12 mouse cellular contexts compared by ENCODE assay signal in the genomic region with DNA sequence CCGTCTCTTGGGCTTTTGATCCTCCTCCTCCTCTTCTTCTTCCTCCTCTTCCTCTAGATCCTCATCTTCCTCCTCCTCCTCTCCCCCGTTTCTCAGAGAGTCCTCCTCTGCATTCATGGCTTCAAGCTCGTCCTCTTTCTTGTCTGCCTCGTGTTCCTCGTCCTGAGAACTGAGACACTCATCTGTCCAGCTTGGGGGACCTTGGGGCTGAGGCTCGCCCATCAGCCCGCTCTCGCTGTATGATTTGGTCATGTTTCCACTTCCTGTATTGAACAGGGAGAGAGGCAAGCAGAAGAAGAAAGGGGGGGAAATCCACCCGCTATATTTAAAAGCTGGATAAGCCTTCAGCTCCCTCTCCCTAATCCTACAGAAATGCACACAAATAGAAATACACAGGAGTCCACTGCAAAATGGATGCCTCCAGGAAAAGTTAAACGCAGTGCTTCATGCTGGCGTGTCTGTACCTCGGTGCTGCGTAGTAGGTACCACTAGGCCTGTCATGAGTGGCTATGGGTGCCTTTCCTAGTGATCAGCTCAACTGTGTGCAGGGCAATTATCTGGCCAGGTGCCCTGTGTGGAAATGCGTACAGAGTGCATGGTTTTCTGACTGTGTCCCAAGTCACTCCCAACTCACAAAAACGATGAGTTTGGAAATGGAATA. TPM values are rescaled to one million over a fixed set of nuclear protein-coding genes. Genes with fewer than 3 reads are reported as not detected.
DNase-seq lines count a peak whose midpoint lies in the region; ATAC-seq and TF ChIP-seq lines count a peak whose summit lies in the region.
"Had no signal": no experiment of that assay in that cellular context is flagged by ENCODE, and none has a peak within 500 bp of the region (broad histone marks: within the 10 kb centered on the region; RNA-seq: fewer than 3 reads in every experiment).

No protein-coding gene starts in this region.

- ATAC-seq in forebrain, embryonic 14.5 days: no peak
- no peak for ATAC-seq in midbrain, embryonic 12.5 days (ENCODE audit: low FRiP score, low read depth)

- peaks cover 56% of the 10 kb centered on the region for H3K4me1 ChIP-seq in E14TG2a.4 (replicated peaks; ENCODE audit: low read depth, low read length)
- H3K4me1 ChIP-seq in forebrain, embryonic 14.5 days (ENCODE audit: control insufficient read depth, insufficient read depth, low read length): peaks cover 22% of the 10 kb centered on the region
- peaks cover 46% of the 10 kb centered on the region for H3K4me1 ChIP-seq in midbrain, embryonic 12.5 days
- no peaks in the 10 kb centered on the region for H3K4me1 ChIP-seq in heart, adult 2 months (ENCODE audit: control insufficient read depth, insufficient read depth, low read length)
- peaks cover 16% of the 10 kb centered on the region for H3K4me1 ChIP-seq in heart, embryonic 10.5 days

- H3K4me3 ChIP-seq in E14TG2a.4 (replicated peaks; ENCODE audit: low read length): peak overlapping the region; percentile 74
- H3K4me3 ChIP-seq in forebrain, embryonic 14.5 days (ENCODE audit: low read depth, low read length): peak overlapping the region; percentile 43
- peak overlapping the region; percentile 45 for H3K4me3 ChIP-seq in midbrain, embryonic 12.5 days
- H3K4me3 ChIP-seq in heart, adult 2 months: no peak overlapping the region
- no peak overlapping the region for H3K4me3 ChIP-seq in heart, embryonic 10.5 days

- TF ChIP-seq POLR2A in heart, adult 2 months (IDR thresholded peaks at IDR 0.05; ENCODE audit: insufficient read depth, low read depth, low read length): no peak

- no peaks in the 10 kb centered on the region for H3K9me3 ChIP-seq in E14TG2a.4 (ENCODE audit: low read length)
- no peaks in the 10 kb centered on the region for H3K9me3 ChIP-seq in forebrain, embryonic 14.5 days (replicated peaks; ENCODE audit: control insufficient read depth, low read length)
- no peaks in the 10 kb centered on the region for H3K9me3 ChIP-seq in midbrain, embryonic 12.5 days
- no peaks in the 10 kb centered on the region for H3K9me3 ChIP-seq in heart, embryonic 10.5 days
- H3K9me3 ChIP-seq: G1E had no signal

- peaks cover 42% of the 10 kb centered on the region for H3K27me3 ChIP-seq in E14TG2a.4 (ENCODE audit: insufficient read depth, low read length)
- peaks cover 34% of the 10 kb centered on the region for H3K27me3 ChIP-seq in forebrain, embryonic 14.5 days (replicated peaks; ENCODE audit: control insufficient read depth, insufficient read depth, low read length)
- peaks cover 66% of the 10 kb centered on the region for H3K27me3 ChIP-seq in midbrain, embryonic 12.5 days
- peaks cover 11% of the 10 kb centered on the region for H3K27me3 ChIP-seq in heart, adult 2 months (ENCODE audit: control insufficient read depth, insufficient read depth, low read length)
- peaks cover 64% of the 10 kb centered on the region for H3K27me3 ChIP-seq in heart, embryonic 10.5 days (ENCODE audit: insufficient read depth, poor library complexity, severe bottlenecking)

- H3K79me2 ChIP-seq in heart, adult 2 months (replicated peaks; ENCODE audit: control insufficient read depth, insufficient read depth, low read length): no peaks in the 10 kb centered on the region

- intact Hi-C loops in heart, adult 2 months (cut with DNase I): no loop called here

- peak overlapping the region; percentile 77 for H3K27ac ChIP-seq in forebrain, embryonic 14.5 days (ENCODE audit: low read depth, low read length)
- peak overlapping the region; percentile 73 for H3K27ac ChIP-seq in midbrain, embryonic 12.5 days (replicated peaks)
- H3K27ac ChIP-seq in heart, adult 2 months: no peak overlapping the region
- H3K27ac ChIP-seq in heart, embryonic 10.5 days: no peak overlapping the region
- H3K27ac ChIP-seq: macrophage had no signal

- TF ChIP-seq EP300 in heart, adult 2 months (IDR thresholded peaks at IDR 0.05; ENCODE audit: insufficient read depth, low read depth, low read length): no peak

- peak; percentile 82 to 85 for DNase-seq in cerebellum, adult 18-20 months
- peak; percentile 37 for DNase-seq in forebrain, embryonic 14.5 days (ENCODE audit: low spot score)
- DNase-seq in heart, adult 2 months: no peak
- no peak for DNase-seq in heart, adult 11 months
- DNase-seq in heart, embryonic 10.5 days (ENCODE audit: low spot score): no peak
- DNase-seq in spleen, adult 12 weeks (ENCODE audit: low spot score): no peak

- peaks cover 10% of the 10 kb centered on the region; the same call in 1 of the 2 replicates for H3K36me3 ChIP-seq in E14TG2a.4 (ENCODE audit: insufficient read depth, low read length)
- no peaks in the 10 kb centered on the region for H3K36me3 ChIP-seq in forebrain, embryonic 14.5 days (ENCODE audit: control insufficient read depth, insufficient read depth, low read length)
- H3K36me3 ChIP-seq in midbrain, embryonic 12.5 days: no peaks in the 10 kb centered on the region
- no peaks in the 10 kb centered on the region for H3K36me3 ChIP-seq in heart, adult 2 months (ENCODE audit: control insufficient read depth, insufficient read depth, low read length)
- no peaks in the 10 kb centered on the region for H3K36me3 ChIP-seq in heart, embryonic 10.5 days
- H3K36me3 ChIP-seq: G1E had no signal

- peak overlapping the region; percentile 66 for H3K9ac ChIP-seq in forebrain, embryonic 14.5 days (ENCODE audit: low read length)
- peak overlapping the region; percentile 68 for H3K9ac ChIP-seq in midbrain, embryonic 12.5 days (replicated peaks)
- no peak overlapping the region for H3K9ac ChIP-seq in heart, adult 2 months (ENCODE audit: low read depth, low read length)

- no peak for TF ChIP-seq CTCF in E14TG2a.4 (conservative IDR thresholded peaks at IDR 0.05; ENCODE audit: low read length)
- TF ChIP-seq CTCF in heart, adult 2 months (IDR thresholded peaks at IDR 0.05): no peak

- WGBS in forebrain, embryonic 14.5 days: 5% methylated on average over 15 of the region's 15 CpGs
- 9% methylated on average over 15 of the region's 15 CpGs for WGBS in midbrain, embryonic 12.5 days
- WGBS in heart, adult 2 months: 18% methylated on average over 15 of the region's 15 CpGs
- WGBS in heart, embryonic 10.5 days: 16% methylated on average over 15 of the region's 15 CpGs

- peak overlapping the region; percentile 64 for H3K4me2 ChIP-seq in forebrain, embryonic 14.5 days (ENCODE audit: low read length)
- peak overlapping the region; percentile 64 for H3K4me2 ChIP-seq in midbrain, embryonic 12.5 days (replicated peaks)

RNA-seq across cellular contexts. Expression of gene Neurod1, which starts 1.6 kb away (rescaled TPM):
- 44.4 and 60.1 TPM in 2 replicates for polyA plus RNA-seq in forebrain, embryonic 14.5 days (2014; fragmentation: Nextera tagmentation; extraction: Ambion mirVana)
- polyA plus RNA-seq in midbrain, embryonic 12.5 days (2016; fragmentation: Nextera tagmentation; extraction: Ambion mirVana): 44.4 and 47.6 TPM in 2 replicates
- total RNA-seq in heart, adult 2 months (2021): not detected
- polyA plus RNA-seq in heart, adult 2 months (2012; rRNA removed): not detected in 2 replicates
- polyA plus RNA-seq in heart, embryonic 10.5 days (2016; fragmentation: Nextera tagmentation; extraction: Ambion mirVana): 0.25 and 0.57 TPM in 2 replicates
- polyA plus RNA-seq: G1E; heart, embryonic 14.5 days; macrophage; spleen, adult 2 months had no signal

RNA-seq across cellular contexts. Expression of gene Cerkl, which starts 1.7 kb away (rescaled TPM):
- 1.1 and 2.0 TPM in 2 replicates for polyA plus RNA-seq in forebrain, embryonic 14.5 days (2014; fragmentation: Nextera tagmentation; extraction: Ambion mirVana)
- polyA plus RNA-seq in midbrain, embryonic 12.5 days (2016; fragmentation: Nextera tagmentation; extraction: Ambion mirVana): 2.6 and 4.2 TPM in 2 replicates
- total RNA-seq in heart, adult 2 months (2021): under 1 TPM; 0.73 to 0.82 TPM
- 0.47 and 1.5 TPM in 2 replicates for polyA plus RNA-seq in heart, adult 2 months (2012; rRNA removed)
- 0.15 and 1.5 TPM in 2 replicates for polyA plus RNA-seq in heart, embryonic 10.5 days (2016; fragmentation: Nextera tagmentation; extraction: Ambion mirVana)

Comparison
In these comparisons a context has a peak if more than half of its experiments do, and no peak if none do; other contexts are left out.
1. H3K4me3 ChIP-seq: peak in E14TG2a.4 (single experiment), forebrain, embryonic 14.5 days (single experiment) and midbrain, embryonic 12.5 days (single experiment); none in heart, adult 2 months (single experiment) and heart, embryonic 10.5 days (single experiment).
2. DNase-seq: peak in cerebellum, adult 18-20 months (2 of 2) and forebrain, embryonic 14.5 days (single experiment); none in heart, adult 2 months (0 of 2), heart, adult 11 months (single experiment), heart, embryonic 10.5 days (single experiment) and spleen, adult 12 weeks (single experiment).
3. H3K27ac ChIP-seq: peak in forebrain, embryonic 14.5 days (single experiment) and midbrain, embryonic 12.5 days (single experiment); none in heart, adult 2 months (single experiment) and heart, embryonic 10.5 days (single experiment).
4. RNA of gene Neurod1, which starts 1.6 kb away (polyA plus RNA-seq): 44.4 to 47.6 TPM in midbrain, embryonic 12.5 days and 44.4 to 60.1 TPM in forebrain, embryonic 14.5 days; 0.25 to 0.57 TPM in heart, embryonic 10.5 days and not detected in heart, adult 2 months; every median in the first group is over 10 times any median in the second.